Mouse (Mus musculus) MN1 (cell line): ENCODE measurements at regions not wholly inside any gene's neighbourhood (a gene's known extent, or its start where the extent isn't known, plus 50 kb on each side); places are given as distances from the start of the nearest gene placed in this dataset.

Source experiments
- DNase-seq: peaks from one replicate; pipeline ENCODE4 v3.0.0-alpha.2; 2016; ENCODE audit warnings: low spot score

DNA sequence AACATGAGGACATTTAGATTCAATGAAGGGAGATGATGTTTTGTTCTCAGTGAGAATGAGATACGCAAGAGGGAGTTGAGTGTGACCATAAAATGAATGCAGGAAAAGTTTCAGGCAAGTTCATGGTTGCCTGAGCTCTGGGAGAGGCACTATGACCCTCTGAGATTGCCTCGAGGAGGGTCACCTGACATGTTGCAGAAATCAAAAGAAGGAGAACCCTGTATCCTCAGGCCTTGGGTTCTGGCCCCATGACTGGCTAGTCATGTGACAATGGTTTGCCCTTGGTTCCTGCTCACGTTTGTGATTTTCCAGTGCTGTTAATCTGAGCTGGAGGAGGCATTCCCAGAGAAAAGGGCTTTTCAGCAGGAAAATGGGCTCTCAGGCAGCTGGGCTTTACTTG, 98.9 kb downstream of the Mab21l3 start:
- DNase-seq: no peak

DNA sequence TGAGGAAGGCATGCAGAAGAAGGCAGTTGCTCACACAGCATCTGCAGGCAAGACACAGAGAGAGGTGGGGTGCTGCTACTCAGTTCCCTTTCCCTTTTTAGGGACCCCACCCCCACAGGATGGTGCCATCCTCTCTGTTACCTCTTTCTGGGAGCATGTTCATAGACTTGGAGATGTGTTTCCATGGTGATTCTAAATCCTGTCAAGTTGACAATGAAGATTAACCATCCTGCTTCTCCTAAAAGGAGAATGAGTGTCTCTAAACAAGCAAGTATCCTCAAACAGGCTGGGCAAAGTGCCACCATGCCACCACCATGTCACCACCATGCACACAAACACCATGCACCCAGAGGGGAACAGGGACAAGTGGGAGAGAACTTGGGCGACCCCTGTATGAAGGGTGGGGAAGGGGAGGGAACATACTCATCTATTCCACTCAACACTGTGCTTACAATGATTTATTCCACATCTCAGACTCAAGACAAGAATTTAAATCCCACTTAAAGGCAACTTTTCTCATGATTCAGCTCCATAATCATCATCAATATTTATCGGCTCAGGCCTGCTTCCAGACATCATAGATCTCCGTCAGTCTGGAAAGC, 99.6 kb downstream of the Mab21l3 start:
- no peak for DNase-seq

DNA sequence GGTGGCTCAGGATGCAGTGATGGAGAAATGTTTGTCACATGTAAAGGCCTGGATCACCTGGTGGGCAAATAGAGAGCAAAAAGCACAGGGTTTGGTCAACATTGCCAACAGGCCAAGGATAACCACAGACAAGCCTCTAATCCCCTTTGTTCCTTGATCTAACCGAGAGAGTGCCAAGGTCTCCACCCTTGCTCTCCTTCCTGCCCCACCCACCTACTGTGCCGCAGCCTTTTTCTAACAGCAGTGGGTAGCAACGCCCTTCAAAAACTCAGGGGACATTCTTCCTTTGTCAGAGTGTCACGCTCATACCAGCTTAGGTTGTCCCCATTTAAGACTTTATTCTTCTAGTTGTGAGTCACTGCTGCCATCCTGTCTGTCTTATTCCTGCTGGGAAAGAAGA, 100.6 kb downstream of the Mab21l3 start:
- no peak for DNase-seq

DNA sequence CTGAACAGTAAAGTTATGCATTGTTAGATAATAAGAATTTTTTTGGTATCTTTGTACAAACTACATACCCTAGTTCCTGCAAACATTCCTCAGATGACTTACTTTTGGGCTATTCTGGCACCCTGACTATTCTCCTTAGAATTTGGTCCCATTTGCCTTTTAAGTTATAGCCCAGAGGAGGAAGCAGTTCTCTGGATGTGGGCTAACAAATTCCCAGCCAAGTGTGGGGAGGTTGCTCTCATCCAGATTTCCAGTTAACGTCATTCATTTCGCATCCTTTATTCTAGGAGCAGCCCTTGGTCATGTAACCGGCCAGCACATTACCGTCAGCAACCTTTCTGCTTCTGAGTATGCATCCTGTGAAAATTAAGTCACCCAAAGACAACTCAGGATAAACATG, 107.9 kb downstream of the Mab21l3 start:
- no peak for DNase-seq

DNA sequence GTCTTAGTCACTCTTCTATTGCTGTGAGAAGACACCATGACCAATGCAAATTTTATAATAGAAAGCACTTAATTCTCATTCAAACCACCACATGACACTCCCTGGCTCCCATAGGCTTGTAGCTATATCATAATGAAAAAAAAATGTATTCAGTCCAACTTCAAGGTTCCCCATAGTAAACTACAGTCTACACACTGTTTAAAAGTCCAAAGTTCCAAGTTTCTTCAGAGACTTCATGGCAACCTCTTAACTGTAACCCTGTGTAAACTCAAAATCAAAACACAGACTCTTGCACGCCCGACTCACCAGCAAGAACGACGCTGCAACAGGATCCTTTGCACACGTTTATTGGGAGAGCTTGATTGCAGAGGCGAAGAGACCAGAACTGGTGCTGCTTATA, 111.6 kb downstream of the Mab21l3 start:
- no peak for DNase-seq

DNA sequence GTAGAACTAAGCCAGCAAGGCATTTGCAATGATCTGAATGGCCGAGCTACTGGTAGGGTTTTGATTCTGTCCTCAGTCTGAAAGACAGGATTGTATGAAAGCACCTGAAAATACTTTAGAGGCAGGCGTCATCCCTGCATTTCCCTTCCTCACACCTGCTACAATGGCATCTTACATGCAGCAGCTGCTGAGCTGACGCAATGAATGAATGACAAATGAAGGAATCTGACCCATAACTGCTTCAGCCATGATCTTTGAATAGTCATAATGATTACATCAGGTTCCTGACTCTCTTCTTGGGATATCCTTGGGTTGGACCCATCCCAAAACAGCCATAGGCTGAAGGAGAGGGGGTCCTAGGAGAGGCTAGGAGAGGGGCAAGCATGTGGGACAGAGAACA, 119.7 kb downstream of the Mab21l3 start:
- no peak for DNase-seq

DNA sequence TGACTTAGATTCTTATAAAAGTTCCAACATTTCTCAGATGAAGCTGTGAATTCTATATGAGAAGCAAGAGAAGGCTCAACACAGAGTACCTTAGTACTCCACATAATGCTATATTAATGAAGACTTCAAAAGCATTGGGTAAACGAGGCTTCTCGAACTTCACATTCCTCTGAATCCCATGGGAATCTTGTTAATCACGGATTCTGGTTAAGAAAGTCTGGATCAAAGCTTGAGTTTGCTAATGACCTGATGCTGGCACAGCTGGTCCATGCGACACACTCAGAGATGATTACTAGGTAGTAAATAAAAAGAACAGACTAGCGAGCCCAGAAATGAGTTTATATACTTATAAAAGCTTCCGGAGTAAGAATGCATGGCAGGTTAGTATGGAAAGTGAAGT, 118.4 kb upstream of the Atp1a1 start:
- no peak for DNase-seq

DNA sequence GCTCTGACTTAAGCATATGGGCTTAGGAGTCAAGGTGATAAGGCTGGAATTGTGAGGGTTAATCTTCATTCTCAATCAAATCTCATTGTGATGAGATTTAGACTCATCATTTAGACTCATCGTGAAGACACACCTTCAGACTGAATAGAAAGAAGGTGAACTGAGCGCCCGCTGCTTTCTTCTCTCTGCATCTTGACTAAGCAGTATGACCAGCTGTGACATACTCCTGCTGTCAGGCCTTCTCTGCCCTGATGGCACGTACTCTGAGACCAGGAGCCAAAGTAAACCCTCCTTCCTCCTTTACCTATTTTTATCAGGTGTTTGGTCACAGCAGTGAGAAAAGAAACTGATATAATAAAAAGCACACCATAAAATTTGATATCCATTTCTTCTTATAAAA, 117.5 kb upstream of the Atp1a1 start:
- DNase-seq: no peak

DNA sequence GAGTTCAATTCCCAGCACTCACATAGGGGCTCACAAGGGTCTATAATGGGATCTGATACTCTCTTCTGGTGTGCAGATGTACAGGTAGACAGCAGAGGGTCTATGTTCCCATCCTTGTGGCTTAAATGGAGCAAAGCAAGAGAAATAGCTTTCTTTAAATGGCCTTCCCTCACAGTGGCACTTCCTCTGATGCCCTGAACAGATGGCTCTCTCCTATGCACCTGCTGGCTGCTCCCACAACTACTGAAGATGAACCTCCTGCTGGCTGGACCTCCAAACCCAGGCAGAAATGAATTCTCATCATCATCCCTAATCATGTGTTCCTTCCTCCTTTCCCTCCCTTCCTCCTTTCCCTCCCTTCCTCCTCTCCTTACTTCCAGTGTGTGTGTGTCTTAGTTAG, 110.9 kb upstream of the Atp1a1 start:
- no peak for DNase-seq

DNA sequence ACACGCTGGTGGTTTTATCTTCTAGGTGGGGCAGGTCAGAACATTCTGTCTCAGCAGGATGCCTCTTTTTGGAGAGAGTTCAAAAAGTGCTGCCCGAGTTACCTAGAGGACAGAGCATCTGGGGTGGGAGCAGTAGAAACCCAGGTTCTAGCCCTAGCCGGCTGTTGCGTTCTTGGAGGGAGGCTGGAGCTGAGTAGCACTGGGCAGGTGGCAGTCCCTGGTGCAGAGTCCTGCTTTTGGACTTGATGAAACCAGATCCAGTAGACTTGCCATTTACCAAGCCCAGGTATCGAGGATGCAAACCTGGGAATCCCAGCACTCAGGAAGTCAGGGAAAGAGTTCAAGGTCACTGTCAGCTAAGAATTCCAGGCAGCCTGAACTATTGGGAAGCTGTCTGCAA, 110.3 kb upstream of the Atp1a1 start:
- no peak for DNase-seq

DNA sequence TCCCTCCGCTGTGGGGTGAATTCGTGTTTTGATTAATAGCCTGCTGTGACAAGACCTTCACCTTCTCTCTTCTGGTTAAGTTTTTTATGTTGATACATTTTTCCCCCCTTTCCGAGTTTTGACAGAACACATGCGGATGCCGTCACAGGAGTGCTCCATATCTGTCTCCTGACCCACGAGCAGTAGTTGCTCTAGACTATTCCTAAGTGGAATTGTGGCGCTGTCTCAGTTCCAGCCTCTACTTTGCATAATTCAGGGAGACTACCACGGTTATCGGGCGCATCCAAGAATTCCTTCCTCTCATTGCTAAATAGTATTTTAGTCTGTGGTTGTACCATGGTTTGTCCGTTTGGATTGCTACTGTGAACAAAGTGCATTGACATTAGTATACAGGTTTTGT, 109.2 kb upstream of the Atp1a1 start:
- DNase-seq: no peak

DNA sequence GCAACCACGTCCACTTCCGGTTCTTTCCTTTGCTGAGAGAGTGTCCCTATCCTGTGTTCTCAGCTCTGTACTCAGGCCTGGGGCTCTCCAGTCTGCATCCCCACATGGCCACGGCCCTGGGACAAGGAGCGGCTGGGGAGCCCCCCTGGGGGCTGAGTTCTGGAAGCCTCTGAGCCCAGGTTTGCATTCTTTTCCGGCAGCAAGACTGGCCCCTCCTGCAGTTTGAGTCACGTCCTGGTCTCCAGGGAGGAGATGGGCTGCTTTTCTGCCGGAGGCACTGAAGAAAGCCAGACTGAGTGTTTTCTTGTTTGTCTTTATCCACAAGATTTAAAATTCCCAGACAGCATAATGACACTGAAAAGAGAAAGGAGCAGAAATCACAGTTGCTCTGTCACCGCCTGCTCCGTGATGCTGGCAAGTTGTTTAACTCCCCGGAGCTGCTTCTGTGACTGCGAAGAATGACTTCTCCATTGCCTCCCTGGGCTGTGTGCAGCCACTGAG, 108.7 kb upstream of the Atp1a1 start:
- DNase-seq: peak; percentile 65

DNA sequence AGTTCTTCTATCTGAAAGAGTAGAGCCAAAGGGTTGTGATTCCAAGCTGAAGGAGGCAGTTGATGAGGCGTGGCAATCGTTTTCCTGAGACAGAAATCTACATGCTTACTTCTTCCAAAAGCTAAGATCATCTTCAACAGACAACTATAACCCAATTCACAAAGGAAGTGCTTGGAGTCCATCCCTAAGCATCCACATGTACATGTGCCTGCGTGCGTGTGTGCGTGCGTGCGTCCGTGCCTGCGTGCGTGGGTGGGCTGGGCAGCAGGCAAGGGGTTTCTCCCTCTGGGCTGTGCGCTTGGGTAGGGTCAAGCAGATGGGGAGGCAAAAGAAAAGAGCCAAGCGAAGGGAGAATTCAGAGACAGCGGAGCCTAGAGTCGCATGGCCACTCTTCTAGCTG, 108.2 kb upstream of the Atp1a1 start:
- DNase-seq: peak; percentile 39

DNA sequence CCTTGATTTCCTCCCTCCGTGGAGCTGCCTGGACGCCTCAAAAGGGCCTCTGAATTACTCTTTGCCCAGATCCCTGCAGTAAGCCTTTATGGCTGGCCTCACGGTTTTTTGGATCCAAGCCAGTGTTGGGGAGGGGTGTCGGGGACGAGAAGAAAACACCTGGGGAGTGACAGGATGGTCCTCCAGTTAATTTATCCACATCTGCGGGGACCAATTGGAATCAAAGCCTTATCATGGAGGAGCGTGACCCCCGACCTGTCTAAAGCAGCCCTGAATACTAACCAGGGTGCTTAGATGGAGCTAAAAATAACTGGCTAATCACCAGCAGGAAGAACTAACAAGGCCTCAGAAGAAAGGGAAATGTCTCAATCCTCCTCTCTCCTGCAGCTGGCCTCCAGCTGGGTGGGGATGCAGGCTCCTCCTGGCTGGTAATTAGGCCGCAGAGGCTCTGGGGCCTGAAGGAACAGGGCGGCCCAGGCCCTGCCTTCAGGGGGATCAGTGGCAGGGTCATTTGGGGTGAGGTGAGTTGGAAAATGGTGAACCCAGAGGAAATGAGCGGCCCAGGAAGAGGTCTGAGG, 107.2 kb upstream of the Atp1a1 start:
- peak; percentile 55 for DNase-seq

DNA sequence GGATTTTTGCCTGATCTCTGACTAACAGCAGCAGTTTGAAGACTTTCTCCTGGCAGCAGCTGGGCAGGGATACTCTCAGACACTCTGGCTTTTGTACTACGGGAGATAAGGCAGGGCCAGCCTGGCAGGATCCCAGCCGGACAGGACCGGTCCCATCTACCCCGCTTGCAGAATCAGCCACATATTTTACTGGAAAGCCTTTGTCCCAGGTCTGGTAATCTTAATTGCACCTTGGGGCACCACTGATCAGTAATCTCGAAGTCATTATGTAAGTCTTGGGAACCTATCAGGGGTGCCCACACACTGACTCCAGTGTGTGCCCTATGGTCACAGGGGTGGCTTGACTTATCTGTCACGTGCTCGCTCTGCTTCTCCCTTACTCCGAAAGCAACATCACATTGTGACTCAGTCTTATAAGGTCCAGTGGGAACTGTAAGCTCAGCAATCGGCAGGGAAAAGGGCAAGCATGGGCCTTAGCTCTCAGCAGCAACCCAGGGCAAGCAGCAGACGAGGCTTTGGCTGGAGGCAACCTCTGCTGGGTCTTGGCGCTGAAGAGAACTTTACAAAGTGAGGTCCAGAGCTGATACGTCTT, 105.0 kb upstream of the Atp1a1 start:
- peak; percentile 63 for DNase-seq

DNA sequence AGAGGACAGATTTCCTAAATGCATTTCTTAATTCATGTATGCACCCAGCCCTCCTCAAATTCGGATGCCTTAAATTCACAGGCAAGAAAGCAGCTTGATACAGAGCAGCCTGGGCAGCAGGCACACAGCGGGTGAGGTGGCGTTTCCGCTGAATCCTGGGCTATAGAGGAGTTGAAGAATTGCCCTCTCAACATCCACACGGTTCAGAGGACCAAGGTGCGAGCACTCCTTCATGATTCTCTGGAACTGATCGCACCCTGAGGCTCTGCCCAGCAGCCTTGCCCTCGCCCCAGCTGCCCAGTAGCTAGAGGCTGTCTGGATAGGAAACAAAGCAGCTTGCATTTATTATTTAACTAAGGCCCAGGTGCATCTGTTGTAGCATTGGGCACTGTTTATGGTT, 104.3 kb upstream of the Atp1a1 start:
- no peak for DNase-seq

DNA sequence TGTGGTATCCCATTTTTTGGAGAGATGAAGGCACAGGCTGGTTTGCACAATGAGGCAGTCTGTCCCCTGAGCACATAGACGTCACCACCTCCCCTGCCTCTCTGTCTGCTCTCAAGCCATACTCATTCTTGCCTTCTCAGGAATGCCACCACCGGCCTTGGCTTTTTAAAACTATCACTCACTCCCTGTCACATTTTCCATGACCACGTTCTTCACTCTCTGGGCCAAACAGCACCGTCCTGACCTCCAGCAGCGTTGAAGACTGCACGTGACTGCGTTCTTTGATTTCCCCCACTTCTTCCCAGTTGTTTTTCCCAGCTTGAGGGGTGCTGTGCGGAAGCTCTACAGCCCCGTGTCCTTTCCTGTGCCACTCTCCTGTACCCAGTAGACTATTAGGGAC, 100.4 kb upstream of the Atp1a1 start:
- no peak for DNase-seq

DNA sequence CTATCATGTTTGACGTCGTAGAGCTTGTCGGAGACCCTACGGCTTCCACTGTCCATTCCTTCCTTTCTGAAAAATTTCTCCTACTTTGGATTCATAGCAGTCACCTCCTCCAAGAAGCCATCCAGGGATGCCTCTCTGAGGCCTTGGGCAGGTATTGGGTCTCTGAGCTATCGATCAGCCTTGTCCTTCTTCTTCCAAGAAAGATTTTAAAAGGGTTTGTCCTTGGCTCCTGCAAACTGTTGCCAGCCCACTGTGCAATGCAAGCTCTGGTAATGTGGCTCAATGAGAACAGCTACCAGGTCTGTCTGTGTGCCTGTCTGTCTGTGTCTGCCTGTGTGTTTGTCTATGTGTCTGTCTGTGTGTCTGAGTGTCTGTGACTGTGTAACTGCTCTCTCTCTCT, 99.8 kb upstream of the Atp1a1 start:
- no peak for DNase-seq

DNA sequence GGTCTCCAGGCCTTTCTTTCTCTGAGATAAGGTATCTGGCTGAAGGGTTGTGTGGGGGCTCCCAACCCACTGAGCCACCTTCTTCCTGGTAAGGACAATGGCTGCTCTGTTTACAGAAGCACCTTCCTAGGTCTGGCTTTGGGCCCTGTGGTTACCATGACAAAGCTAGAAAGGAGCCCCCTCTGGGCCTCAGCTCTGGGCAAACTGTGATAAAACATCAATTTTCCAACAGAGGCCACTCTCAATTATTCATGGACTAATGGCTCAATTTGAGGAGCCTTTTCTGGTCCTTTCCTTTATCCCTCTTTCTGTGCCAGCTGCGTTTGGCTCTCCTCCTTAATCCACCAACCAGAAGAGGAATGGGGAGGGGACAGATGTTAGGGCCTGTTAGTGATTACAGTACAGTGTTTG, 97.3 kb upstream of the Atp1a1 start:
- peak; percentile 54 for DNase-seq

DNA sequence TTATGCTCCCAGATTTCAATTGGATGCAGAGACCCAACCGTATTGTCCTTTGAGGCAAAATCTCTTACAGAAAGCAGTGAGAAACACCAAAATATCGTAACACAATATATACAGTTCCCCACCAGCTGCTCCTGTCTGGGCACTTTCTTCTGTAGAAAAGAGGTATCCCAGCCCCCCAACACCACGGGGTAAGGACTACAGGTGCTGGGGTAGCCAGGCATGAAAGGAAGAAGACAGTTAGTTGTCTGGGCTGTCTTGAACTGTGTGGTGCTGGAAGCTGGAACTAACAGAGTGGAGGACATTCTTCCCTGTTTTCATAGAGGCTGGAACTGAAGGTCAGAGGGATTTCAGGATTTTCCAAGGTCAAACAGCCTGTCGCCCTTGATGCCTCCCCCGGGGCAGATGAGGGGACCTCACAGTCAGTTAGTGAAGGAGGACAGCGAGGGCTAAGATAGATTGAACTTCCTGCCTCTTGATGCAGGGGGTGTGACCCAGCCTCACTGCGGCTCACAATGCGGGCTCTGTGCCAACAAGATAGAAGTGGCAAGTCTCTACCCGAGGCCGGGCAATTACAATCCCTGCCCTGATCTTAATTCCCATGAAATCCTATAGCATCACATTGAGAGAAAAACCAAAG, 96.6 kb upstream of the Atp1a1 start:
- peak; percentile 75 for DNase-seq

DNA sequence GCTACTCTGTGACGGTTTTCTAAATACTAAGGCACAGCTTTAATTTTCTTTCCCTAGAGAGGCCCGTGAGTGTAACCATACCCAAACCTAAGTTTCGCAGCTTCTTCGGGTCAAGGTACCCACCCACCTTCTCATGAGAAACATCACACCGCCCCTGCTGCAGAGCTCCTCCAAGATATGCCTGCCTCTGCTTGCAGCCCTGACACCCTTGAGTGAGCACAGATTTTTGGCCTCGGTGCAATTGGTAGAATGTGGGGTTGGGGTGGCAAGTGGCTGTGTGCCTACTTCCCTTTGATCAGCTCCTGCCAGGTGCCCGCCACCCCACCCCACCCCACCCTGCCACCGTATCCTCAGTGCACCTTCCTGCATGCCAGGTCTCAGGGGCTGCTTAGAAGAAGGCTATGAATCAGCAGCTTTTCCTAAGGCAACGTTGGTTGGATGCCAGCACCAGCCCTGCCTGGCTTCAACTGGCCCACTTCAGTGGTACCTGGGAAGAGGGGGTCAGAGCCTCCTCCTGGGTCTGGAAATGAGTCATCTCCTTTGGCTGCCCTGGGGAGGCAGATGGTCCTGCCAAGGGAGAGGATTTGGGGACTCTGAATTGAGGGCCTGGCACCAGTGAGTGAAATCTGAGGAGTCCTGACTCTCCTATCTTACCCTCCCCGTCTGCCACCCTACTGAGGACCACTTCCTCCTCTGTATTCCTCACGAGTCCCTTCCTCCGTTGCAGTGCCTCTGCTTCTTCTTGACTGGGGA, 95.6 kb upstream of the Atp1a1 start:
- peak; percentile 60 for DNase-seq

DNA sequence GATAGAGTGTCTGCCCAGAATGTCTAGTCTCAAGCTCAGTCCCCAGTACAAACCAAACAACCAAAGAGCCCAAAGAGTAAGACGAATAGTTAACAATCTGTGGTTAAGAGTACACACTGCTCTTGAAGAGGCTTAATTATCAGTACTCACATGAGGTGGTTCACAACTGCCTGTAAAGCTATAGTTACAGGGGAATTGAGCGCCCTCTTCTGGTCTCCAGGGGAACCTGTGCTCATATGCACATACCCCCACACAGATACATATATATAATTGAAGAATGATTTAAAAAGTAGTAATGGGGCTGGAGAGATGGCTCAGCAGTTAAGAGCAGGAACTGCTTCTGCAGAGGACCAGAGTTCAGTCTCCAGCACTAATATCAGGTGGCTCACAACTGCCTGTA, 92.3 kb upstream of the Atp1a1 start:
- no peak for DNase-seq

DNA sequence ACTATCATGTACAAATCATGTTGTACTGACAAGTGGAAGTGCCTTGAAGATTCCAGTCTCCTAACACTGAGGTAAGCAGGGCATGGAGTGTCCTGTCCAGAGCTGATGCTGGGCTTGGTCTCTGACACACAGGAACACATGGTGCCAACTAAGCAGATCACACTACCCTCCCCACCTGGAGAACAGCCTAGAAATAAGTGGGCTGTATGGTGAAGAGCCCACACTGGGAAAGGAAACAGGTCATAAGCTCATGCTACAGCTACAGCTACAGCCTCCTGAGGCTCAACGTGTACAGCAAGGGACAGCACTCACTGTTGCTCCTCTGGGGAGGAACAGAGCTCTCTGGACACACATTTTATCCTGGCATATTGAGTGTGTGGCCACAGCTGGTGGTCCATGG, 89.8 kb upstream of the Atp1a1 start:
- no peak for DNase-seq
